Mouse (Mus musculus): Measurements from ENCODE around the gene Rab25. TPM values are rescaled to one million over a fixed set of nuclear protein-coding genes. Genes with fewer than 3 reads are reported as not detected.

Gene Rab25
- polyA plus RNA-seq, 1 experiment from 2014 or later, result 14.2 TPM

DNA sequence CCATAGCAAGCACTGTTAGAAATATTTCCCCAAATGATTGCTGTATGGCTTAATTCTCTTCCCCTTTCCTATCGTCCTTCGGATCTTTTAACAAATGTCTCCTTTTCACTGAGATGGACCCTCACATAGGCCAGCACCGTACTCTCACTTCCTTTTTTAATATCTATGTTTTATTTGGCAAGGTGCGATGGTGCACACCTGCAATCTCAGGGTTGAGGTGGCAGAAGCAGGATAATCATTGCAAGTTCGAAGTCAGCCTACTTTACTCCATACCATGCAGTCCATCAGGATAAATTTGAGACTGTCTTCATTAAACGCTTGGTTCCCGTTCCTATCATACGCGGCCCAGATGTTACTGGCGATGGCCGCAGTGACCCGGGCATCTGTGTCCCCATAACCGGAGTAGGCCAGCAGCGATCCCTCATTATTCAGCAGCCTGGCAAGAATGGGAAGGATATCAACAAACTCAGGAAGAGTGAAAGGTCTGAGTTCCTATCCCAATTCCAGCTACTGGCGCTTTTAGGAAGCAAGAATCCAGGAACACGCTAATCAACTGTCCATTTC is 4.1 kb upstream of the Rab25 start:
- Histone ChIP-seq H3K4me3 (ENCODE audit: low read length) (peak overlapping the region; percentile 70), H3K9ac (ENCODE audit: low read depth, low read length) (peak overlapping the region; percentile 51), H3K27me3 (ENCODE audit: control insufficient read depth, insufficient read depth, low read length) (no peaks in the 10 kb centered on the region), H3K4me2 (replicated peaks; ENCODE audit: low read depth, low read length) (peak overlapping the region; percentile 73), H3K27ac (ENCODE audit: low read depth, low read length) (peak overlapping the region; percentile 37; the same call in 1 of the 2 replicates), H3K9me3 (ENCODE audit: control insufficient read depth, low read length) (no peaks in the 10 kb centered on the region), H3K36me3 (ENCODE audit: control insufficient read depth, insufficient read depth, low read length) (peaks cover 19% of the 10 kb centered on the region), H3K4me1 (ENCODE audit: control insufficient read depth, insufficient read depth, low read length) (peaks cover 19% of the 10 kb centered on the region)
- no peak for ATAC-seq (ENCODE audit: low FRiP score, low TSS enrichment)
- 25% methylated on average over 16 of the region's 16 CpGs for WGBS

DNA sequence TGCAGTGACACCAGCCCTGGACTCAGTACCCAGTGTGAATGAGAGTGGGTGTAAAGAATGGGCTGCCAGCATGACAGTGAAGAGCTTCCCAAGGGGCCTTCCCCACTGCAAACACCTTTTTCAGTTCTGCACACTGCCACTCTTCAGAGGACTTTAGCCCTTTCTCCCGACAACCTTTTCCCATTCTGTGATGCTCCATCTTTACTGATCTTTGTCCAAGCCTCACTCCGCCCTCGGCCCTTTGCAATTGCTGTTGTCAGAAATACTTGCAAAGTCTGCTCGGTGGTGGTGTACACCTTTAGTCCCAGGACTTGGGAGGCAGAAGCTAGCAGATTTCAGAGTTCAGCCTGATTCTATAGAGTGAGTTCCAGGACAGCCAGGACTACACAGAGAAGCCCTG is 3.5 kb upstream of the Rab25 start:
- Histone ChIP-seq H3K27me3 (ENCODE audit: control insufficient read depth, insufficient read depth, low read length) (no peaks in the 10 kb centered on the region), H3K36me3 (ENCODE audit: control insufficient read depth, insufficient read depth, low read length) (peaks cover 13% of the 10 kb centered on the region), H3K4me1 (ENCODE audit: control insufficient read depth, insufficient read depth, low read length) (peaks cover 19% of the 10 kb centered on the region), H3K27ac (ENCODE audit: low read depth, low read length) (no peak overlapping the region), H3K9me3 (ENCODE audit: control insufficient read depth, low read length) (no peaks in the 10 kb centered on the region), H3K4me3 (ENCODE audit: low read length) (no peak overlapping the region; the same call in 1 of the 2 replicates), H3K4me2 (replicated peaks; ENCODE audit: low read depth, low read length) (peak overlapping the region; percentile 73), H3K9ac (ENCODE audit: low read depth, low read length) (peak overlapping the region; percentile 51; the same call in 1 of the 2 replicates)
- 75% methylated on average over 4 of the region's 4 CpGs for WGBS
- no peak for ATAC-seq (ENCODE audit: low FRiP score, low TSS enrichment)

GRCm38 (mm10) chr3:88546674-88547418 is 1.3 kb downstream of the Rab25 start:
- no peak overlapping the region for H3K27ac ChIP-seq (ENCODE audit: low read depth, low read length)
- 0 out of 2 replicates have a peak, but pooled peaks cover 2% of the 10 kb centered on the region for H3K36me3 ChIP-seq (ENCODE audit: control insufficient read depth, insufficient read depth, low read length)
- peaks cover 5% of the 10 kb centered on the region for H3K4me1 ChIP-seq (ENCODE audit: control insufficient read depth, insufficient read depth, low read length)
- no peaks in the 10 kb centered on the region for H3K9me3 ChIP-seq (ENCODE audit: control insufficient read depth, low read length)
- 73% methylated on average over 6 of the region's 6 CpGs for WGBS
- no peak overlapping the region for H3K4me2 ChIP-seq (replicated peaks; ENCODE audit: low read depth, low read length)
- no peak overlapping the region for H3K4me3 ChIP-seq (ENCODE audit: low read length)
- no peak for ATAC-seq (ENCODE audit: low FRiP score, low TSS enrichment)
- no peaks in the 10 kb centered on the region for H3K27me3 ChIP-seq (ENCODE audit: control insufficient read depth, insufficient read depth, low read length)
- no peak overlapping the region for H3K9ac ChIP-seq (ENCODE audit: low read depth, low read length)

- H3K4me2 ChIP-seq (replicated peaks; ENCODE audit: low read depth, low read length), result no peak overlapping the region
- no peaks in the 10 kb centered on the region for H3K9me3 ChIP-seq (ENCODE audit: control insufficient read depth, low read length)
- H3K4me3 ChIP-seq (ENCODE audit: low read length), result no peak overlapping the region
- H3K4me1 ChIP-seq (ENCODE audit: control insufficient read depth, insufficient read depth, low read length), result 0 out of 2 replicates have a peak, but pooled peaks cover under 1% of the 10 kb centered on the region
- no peak overlapping the region for H3K27ac ChIP-seq (ENCODE audit: low read depth, low read length)
- H3K27me3 ChIP-seq (ENCODE audit: control insufficient read depth, insufficient read depth, low read length), result no peaks in the 10 kb centered on the region
- no peak for ATAC-seq (ENCODE audit: low FRiP score, low TSS enrichment)
- peaks cover 10% of the 10 kb centered on the region for H3K36me3 ChIP-seq (ENCODE audit: control insufficient read depth, insufficient read depth, low read length)
- H3K9ac ChIP-seq (ENCODE audit: low read depth, low read length), result no peak overlapping the region
- WGBS, result 53% methylated on average over 20 of the region's 20 CpGs
Observed at GRCm38 (mm10) chr3:88544955-88545591, 3.0 kb downstream of the Rab25 start.

DNA sequence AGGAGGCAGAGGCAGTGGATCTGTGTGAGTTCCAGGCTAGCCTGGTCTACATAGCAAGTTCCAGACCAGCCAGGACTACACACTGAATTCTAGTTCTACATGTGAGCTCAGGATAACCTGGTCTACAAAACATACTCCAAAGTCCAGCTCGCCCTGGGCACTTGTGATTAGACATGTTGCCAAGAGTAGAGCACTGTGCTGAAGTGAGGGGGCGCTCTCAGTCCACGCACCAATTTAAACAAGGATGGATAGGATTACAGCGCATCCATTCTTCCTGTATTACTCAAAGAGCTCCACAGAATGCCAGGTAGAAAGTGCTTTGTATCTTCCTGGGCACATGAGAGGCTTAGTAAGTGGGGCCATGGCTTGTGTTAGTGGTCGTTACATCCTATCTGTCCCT is 3.6 kb downstream of the Rab25 start:
- no peak overlapping the region for H3K27ac ChIP-seq (ENCODE audit: low read depth, low read length)
- no peak overlapping the region for H3K4me3 ChIP-seq (ENCODE audit: low read length)
- no peaks in the 10 kb centered on the region for H3K27me3 ChIP-seq (ENCODE audit: control insufficient read depth, insufficient read depth, low read length)
- WGBS, result 30% methylated on average over 5 of the region's 5 CpGs
- H3K9ac ChIP-seq (ENCODE audit: low read depth, low read length), result no peak overlapping the region
- peak; percentile 30; the same call in 1 of the 2 replicates for ATAC-seq (ENCODE audit: low FRiP score, low TSS enrichment)
- H3K4me2 ChIP-seq (replicated peaks; ENCODE audit: low read depth, low read length), result no peak overlapping the region
- H3K9me3 ChIP-seq (ENCODE audit: control insufficient read depth, low read length), result no peaks in the 10 kb centered on the region
- H3K36me3 ChIP-seq (ENCODE audit: control insufficient read depth, insufficient read depth, low read length), result peaks cover 13% of the 10 kb centered on the region
- 0 out of 2 replicates have a peak, but pooled peaks cover 3% of the 10 kb centered on the region for H3K4me1 ChIP-seq (ENCODE audit: control insufficient read depth, insufficient read depth, low read length)

DNA sequence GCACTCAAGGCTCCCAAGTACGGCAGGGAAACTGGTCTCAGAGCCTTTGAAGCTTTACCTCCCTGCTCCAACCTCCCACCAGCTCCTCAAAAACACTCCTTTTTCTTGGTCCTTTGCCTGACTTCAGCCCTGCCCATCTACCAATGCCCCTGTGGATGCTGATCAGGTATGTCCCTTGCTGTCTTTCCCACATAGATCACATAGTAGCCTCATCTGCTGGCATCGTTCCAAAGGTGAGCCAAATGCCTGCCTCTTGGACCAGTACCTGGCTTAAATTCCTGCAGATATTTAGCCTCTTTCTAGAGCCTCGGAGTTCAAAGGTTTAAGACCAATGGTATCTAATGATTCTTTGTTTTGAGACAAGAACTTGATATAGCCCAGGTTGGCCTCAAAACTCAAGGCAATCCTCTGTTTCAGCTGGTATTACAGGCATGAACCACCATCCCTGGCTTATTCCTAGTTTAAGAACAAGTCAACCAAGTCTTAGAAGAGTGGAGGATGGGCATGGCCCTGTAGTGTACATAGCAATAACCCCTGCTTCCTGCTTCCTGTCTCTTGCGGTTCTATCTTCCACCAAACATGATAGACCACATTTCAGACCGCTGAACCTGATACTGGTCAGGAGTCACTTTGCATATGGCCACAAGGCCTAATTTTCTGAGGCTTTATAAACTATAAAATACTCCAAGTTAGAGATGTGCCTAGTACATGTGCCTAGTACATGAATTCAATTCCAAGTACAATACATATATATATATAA is 4.3 kb downstream of the Rab25 start:
- Histone ChIP-seq H3K4me2 (replicated peaks; ENCODE audit: low read depth, low read length) (no peak overlapping the region), H3K9me3 (ENCODE audit: control insufficient read depth, low read length) (no peaks in the 10 kb centered on the region), H3K9ac (ENCODE audit: low read depth, low read length) (no peak overlapping the region), H3K36me3 (ENCODE audit: control insufficient read depth, insufficient read depth, low read length) (peaks cover 17% of the 10 kb centered on the region), H3K4me3 (ENCODE audit: low read length) (no peak overlapping the region), H3K27ac (ENCODE audit: low read depth, low read length) (no peak overlapping the region), H3K27me3 (ENCODE audit: control insufficient read depth, insufficient read depth, low read length) (no peaks in the 10 kb centered on the region), H3K4me1 (ENCODE audit: control insufficient read depth, insufficient read depth, low read length) (peaks cover 3% of the 10 kb centered on the region; the same call in 1 of the 2 replicates)
- 70% methylated on average over 5 of the region's 5 CpGs for WGBS
- ATAC-seq (ENCODE audit: low FRiP score, low TSS enrichment), result no peak

GRCm38 (mm10) chr3:88543174-88543573 is 4.9 kb downstream of the Rab25 start:
- H3K4me2 ChIP-seq (replicated peaks; ENCODE audit: low read depth, low read length), result no peak overlapping the region
- H3K4me1 ChIP-seq (ENCODE audit: control insufficient read depth, insufficient read depth, low read length), result peaks cover 8% of the 10 kb centered on the region
- H3K27me3 ChIP-seq (ENCODE audit: control insufficient read depth, insufficient read depth, low read length), result no peaks in the 10 kb centered on the region
- no peak for ATAC-seq (ENCODE audit: low FRiP score, low TSS enrichment)
- WGBS, result 77% methylated on average over 8 of the region's 8 CpGs
- H3K27ac ChIP-seq (ENCODE audit: low read depth, low read length), result no peak overlapping the region
- no peak overlapping the region for H3K4me3 ChIP-seq (ENCODE audit: low read length)
- peaks cover 24% of the 10 kb centered on the region for H3K36me3 ChIP-seq (ENCODE audit: control insufficient read depth, insufficient read depth, low read length)
- no peaks in the 10 kb centered on the region for H3K9me3 ChIP-seq (ENCODE audit: control insufficient read depth, low read length)
- H3K9ac ChIP-seq (ENCODE audit: low read depth, low read length), result no peak overlapping the region

DNA sequence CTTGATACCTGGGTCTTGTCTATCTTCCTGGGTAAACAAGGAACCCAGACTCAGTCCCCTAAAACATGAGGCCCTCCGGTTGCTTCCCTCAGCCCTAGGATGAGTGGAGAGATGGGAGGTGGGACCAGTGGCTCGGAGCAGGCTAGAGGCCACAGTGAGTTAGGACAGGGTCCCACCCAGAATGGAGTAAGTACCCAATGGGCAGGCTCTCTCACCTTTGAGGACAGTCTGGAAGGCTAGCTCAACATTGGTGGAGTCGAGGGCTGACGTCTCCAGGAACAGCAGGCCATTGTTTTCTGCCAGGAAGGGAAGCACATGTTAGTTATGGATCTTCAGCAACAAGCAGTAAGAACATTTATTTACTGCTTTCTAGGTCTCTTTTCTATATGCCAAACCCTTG is 5.6 kb downstream of the Rab25 start:
- no peak for ATAC-seq (ENCODE audit: low FRiP score, low TSS enrichment)
- Histone ChIP-seq H3K4me1 (ENCODE audit: control insufficient read depth, insufficient read depth, low read length) (peaks cover 15% of the 10 kb centered on the region), H3K27me3 (ENCODE audit: control insufficient read depth, insufficient read depth, low read length) (no peaks in the 10 kb centered on the region), H3K27ac (ENCODE audit: low read depth, low read length) (no peak overlapping the region), H3K4me2 (replicated peaks; ENCODE audit: low read depth, low read length) (no peak overlapping the region), H3K36me3 (ENCODE audit: control insufficient read depth, insufficient read depth, low read length) (peaks cover 30% of the 10 kb centered on the region), H3K9ac (ENCODE audit: low read depth, low read length) (no peak overlapping the region), H3K4me3 (ENCODE audit: low read length) (no peak overlapping the region), H3K9me3 (ENCODE audit: control insufficient read depth, low read length) (no peaks in the 10 kb centered on the region)
- 69% methylated on average over 4 of the region's 4 CpGs for WGBS
